Mouse (Mus musculus): ENCODE results near the gene Fbxo27. TPM values are rescaled to one million over a fixed set of nuclear protein-coding genes. Genes with fewer than 3 reads are reported as not detected.

Gene Fbxo27
- total RNA-seq, 2 experiments from 2014 or later = 4.3 TPM; not detected in 1

DNA sequence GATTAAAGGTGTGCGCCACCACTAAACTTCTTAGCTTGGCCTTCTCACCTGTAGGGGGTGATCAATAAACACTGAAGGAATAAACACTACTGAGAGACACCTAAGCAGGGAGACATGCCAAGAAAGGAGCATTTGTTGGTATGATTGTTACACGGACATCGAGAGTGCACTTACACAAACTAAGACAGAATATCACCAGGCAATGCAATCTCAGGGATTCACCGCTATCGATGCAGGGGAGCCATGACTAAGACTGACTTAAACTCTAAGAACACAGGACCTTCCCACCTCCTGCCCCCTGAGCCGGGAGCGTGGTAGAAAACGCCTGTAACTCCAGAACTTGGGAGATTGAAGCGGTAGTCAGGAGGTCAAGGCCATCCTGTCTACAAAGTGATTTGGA lies 48.3 kb downstream of the Fbxo27 start:
- no peak for ATAC-seq (replicated peaks; ENCODE audit: poor library complexity, severe bottlenecking)

GRCm38 (mm10) chr7:28741368-28741708 lies 48.7 kb downstream of the Fbxo27 start:
- peak; percentile 15 for ATAC-seq (replicated peaks; ENCODE audit: poor library complexity, severe bottlenecking)

DNA sequence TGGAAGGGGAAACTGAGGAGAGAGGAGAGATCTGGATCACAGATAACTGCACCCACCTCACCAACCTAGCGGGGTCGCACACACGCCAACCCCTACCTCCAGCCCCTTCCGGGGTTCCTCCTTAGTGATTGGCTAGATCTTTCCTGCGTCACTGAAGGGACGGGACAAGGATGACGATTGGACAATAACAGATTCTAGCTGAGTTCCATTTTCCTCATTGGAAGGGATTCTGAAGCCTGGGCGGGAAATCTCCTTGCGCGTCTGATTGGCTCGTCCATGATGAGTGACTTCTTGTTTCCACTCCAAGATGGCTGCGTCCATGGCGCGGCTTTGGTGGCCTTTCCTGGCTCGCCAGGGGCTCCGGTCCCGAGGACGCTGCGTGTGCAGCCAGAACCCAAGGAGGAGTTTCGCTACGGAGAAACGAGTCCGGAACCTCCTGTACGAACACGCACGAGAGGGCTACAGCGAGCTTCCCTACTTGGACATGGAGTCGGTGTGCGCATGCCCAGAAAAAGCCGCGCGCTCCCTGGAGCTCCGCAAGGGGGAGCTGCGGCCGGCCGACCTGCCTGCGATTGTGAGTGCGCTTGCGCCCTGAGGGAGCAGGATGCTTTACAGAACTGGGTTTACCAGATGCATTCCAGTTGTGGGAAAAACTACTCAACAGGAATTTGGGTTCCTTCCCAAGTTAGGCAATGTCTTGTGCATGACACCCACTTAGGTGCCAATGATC lies 49.2 kb downstream of the Fbxo27 start, which contains the start of the genes Mrps12 and Sars2:
Mrps12 (minus strand) TSS at position 112 of the 730 bp plus-strand sequence.
Sars2 (plus strand) TSS at position 284 of the 730 bp plus-strand sequence.
- ATAC-seq (replicated peaks; ENCODE audit: poor library complexity, severe bottlenecking) = peak; percentile 96

Other genes with a start within 250 kb of the Fbxo27 start
- 0.80 and 1.7 TPM in 2 replicates for gene Lrfn1, start 240.9 kb upstream of the Fbxo27 start, total RNA-seq (2014; fragmentation: Nextera tagmentation)
- 0.36 and 0.52 TPM in 2 replicates for gene Lrfn1, start 240.9 kb upstream of the Fbxo27 start, total RNA-seq (2017)
- gene Ifnl2, start 182.4 kb upstream of the Fbxo27 start, total RNA-seq (2014; fragmentation: Nextera tagmentation) = not detected in 2 replicates
- gene Ifnl2, start 182.4 kb upstream of the Fbxo27 start, total RNA-seq (2017) = not detected in 2 replicates
- not detected in 2 replicates for gene Ifnl3, start 170.0 kb upstream of the Fbxo27 start, total RNA-seq (2014; fragmentation: Nextera tagmentation)
- not detected in 2 replicates for gene Ifnl3, start 170.0 kb upstream of the Fbxo27 start, total RNA-seq (2017)
- not detected in 2 replicates for gene Sycn, start 152.0 kb upstream of the Fbxo27 start, total RNA-seq (2014; fragmentation: Nextera tagmentation)
- not detected in 2 replicates for gene Sycn, start 152.0 kb upstream of the Fbxo27 start, total RNA-seq (2017)
- not detected in 2 replicates for gene Nccrp1, start 145.6 kb upstream of the Fbxo27 start, total RNA-seq (2014; fragmentation: Nextera tagmentation)
- not detected in 2 replicates for gene Nccrp1, start 145.6 kb upstream of the Fbxo27 start, total RNA-seq (2017)
- 17.5 and 25.0 TPM in 2 replicates for gene Samd4b, start 94.7 kb upstream of the Fbxo27 start, total RNA-seq (2014; fragmentation: Nextera tagmentation)
- gene Samd4b, start 94.7 kb upstream of the Fbxo27 start, total RNA-seq (2017) = 3.4 and 3.9 TPM in 2 replicates
- 3.2 and 3.7 TPM in 2 replicates for gene Pak4, start 94.7 kb upstream of the Fbxo27 start, total RNA-seq (2014; fragmentation: Nextera tagmentation)
- 3.4 and 6.4 TPM in 2 replicates for gene Pak4, start 94.7 kb upstream of the Fbxo27 start, total RNA-seq (2017)
- gene Acp7, start 61.5 kb upstream of the Fbxo27 start, total RNA-seq (2014; fragmentation: Nextera tagmentation) = not detected in 2 replicates
- not detected in 2 replicates for gene Acp7, start 61.5 kb upstream of the Fbxo27 start, total RNA-seq (2017)
- 1.3 and 3.3 TPM in 2 replicates for gene Fbxo17, start 24.0 kb downstream of the Fbxo27 start, total RNA-seq (2014; fragmentation: Nextera tagmentation)
- gene Fbxo17, start 24.0 kb downstream of the Fbxo27 start, total RNA-seq (2017) = 1.3 and 2.1 TPM in 2 replicates
- 125 and 177 TPM in 2 replicates for gene Mrps12, start 49.0 kb downstream of the Fbxo27 start, total RNA-seq (2014; fragmentation: Nextera tagmentation)
- gene Mrps12, start 49.0 kb downstream of the Fbxo27 start, total RNA-seq (2017) = 33.2 and 41.8 TPM in 2 replicates
- gene Sars2, start 49.1 kb downstream of the Fbxo27 start, total RNA-seq (2014; fragmentation: Nextera tagmentation) = 19.6 and 21.6 TPM in 2 replicates
- 10.4 and 12.4 TPM in 2 replicates for gene Sars2, start 49.1 kb downstream of the Fbxo27 start, total RNA-seq (2017)
- not detected in 2 replicates for gene Ccer2, start 63.3 kb downstream of the Fbxo27 start, total RNA-seq (2014; fragmentation: Nextera tagmentation)
- gene Ccer2, start 63.3 kb downstream of the Fbxo27 start, total RNA-seq (2017) = not detected in 2 replicates
- 49.5 and 50.5 TPM in 2 replicates for gene Sirt2, start 73.9 kb downstream of the Fbxo27 start, total RNA-seq (2014; fragmentation: Nextera tagmentation)
- gene Sirt2, start 73.9 kb downstream of the Fbxo27 start, total RNA-seq (2017) = 13.9 and 28.8 TPM in 2 replicates
- 22.0 and 36.0 TPM in 2 replicates for gene Nfkbib, start 74.7 kb downstream of the Fbxo27 start, total RNA-seq (2014; fragmentation: Nextera tagmentation)
- 20.0 and 24.1 TPM in 2 replicates for gene Nfkbib, start 74.7 kb downstream of the Fbxo27 start, total RNA-seq (2017)
- gene Rinl, start 96.1 kb downstream of the Fbxo27 start, total RNA-seq (2014; fragmentation: Nextera tagmentation) = 67.9 and 72.3 TPM in 2 replicates
- gene Rinl, start 96.1 kb downstream of the Fbxo27 start, total RNA-seq (2017) = 55.9 and 75.5 TPM in 2 replicates
- 466 and 510 TPM in 2 replicates for gene Hnrnpl, start 115.7 kb downstream of the Fbxo27 start, total RNA-seq (2014; fragmentation: Nextera tagmentation)
- 276 and 296 TPM in 2 replicates for gene Hnrnpl, start 115.7 kb downstream of the Fbxo27 start, total RNA-seq (2017)
- gene Ech1, start 132.4 kb downstream of the Fbxo27 start, total RNA-seq (2014; fragmentation: Nextera tagmentation) = 125 and 134 TPM in 2 replicates
- 76.3 and 99.3 TPM in 2 replicates for gene Ech1, start 132.4 kb downstream of the Fbxo27 start, total RNA-seq (2017)
- gene Lgals4, start 141.0 kb downstream of the Fbxo27 start, total RNA-seq (2014; fragmentation: Nextera tagmentation) = 20.5 and 20.8 TPM in 2 replicates
- gene Lgals4, start 141.0 kb downstream of the Fbxo27 start, total RNA-seq (2017) = 3.9 and 6.6 TPM in 2 replicates
- gene Lgals7, start 171.0 kb downstream of the Fbxo27 start, total RNA-seq (2014; fragmentation: Nextera tagmentation) = not detected in 2 replicates
- not detected in 2 replicates for gene Lgals7, start 171.0 kb downstream of the Fbxo27 start, total RNA-seq (2017)
- not detected in 2 replicates for gene Capn12, start 188.6 kb downstream of the Fbxo27 start, total RNA-seq (2014; fragmentation: Nextera tagmentation)
- 0.13 TPM in 1 of 2 replicates, not detected in the other for gene Capn12, start 188.6 kb downstream of the Fbxo27 start, total RNA-seq (2017)

Data from granulocyte monocyte progenitor cell, adult 5-6 weeks (primary cell).